Mouse (Mus musculus) C2C12 (cell line): ENCODE results near the gene Dnase1l1.

Source experiments
- CEBPB ChIP-seq: IDR thresholded peaks from one replicate; pipeline ENCODE4 v1.6.1; 2011; ENCODE audit warnings: low read depth, mild to moderate bottlenecking, control low read depth, moderate library complexity
- CTCF ChIP-seq: IDR thresholded peaks from one replicate; pipeline ENCODE4 v1.5.1; 2011; ENCODE audit not compliant: control insufficient read depth, insufficient read depth, insufficient read length
- MAX ChIP-seq: IDR thresholded peaks from one replicate; pipeline ENCODE4 v1.6.1; 2011; ENCODE audit warnings: mild to moderate bottlenecking, control low read depth

DNA sequence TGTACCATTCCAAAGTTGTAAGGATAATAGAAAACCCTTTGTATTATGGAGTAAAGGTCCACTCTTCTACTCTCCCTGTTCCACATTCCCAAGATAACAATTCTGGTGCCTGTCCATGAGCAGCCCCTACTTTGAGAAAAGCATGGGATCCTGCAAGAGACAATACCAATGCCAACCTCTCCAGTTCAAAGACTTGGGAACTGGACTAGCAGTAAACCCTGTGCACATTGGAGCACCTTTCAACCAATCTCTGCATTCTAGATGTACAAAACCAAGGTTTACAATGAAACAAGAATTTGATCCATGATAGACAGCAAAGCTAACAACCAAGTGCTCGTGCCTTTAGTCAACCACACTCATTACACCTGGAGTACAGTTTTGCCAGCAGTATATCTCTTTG is 37.0 kb downstream of the Dnase1l1 start:
- TF ChIP-seq CTCF: no peak
- no peak for TF ChIP-seq CEBPB
- TF ChIP-seq MAX: no peak
